Mouse (Mus musculus): Measurements from ENCODE around the gene Slc5a11. TPM values are rescaled to one million over a fixed set of nuclear protein-coding genes. Genes with fewer than 3 reads are reported as not detected.
A peak's percentile ranks its signal among the peaks of the same experiment; 100 is the strongest.

Gene Slc5a11
- polyA plus RNA-seq, 1 experiment from 2014 or later = 0.37 TPM

DNA sequence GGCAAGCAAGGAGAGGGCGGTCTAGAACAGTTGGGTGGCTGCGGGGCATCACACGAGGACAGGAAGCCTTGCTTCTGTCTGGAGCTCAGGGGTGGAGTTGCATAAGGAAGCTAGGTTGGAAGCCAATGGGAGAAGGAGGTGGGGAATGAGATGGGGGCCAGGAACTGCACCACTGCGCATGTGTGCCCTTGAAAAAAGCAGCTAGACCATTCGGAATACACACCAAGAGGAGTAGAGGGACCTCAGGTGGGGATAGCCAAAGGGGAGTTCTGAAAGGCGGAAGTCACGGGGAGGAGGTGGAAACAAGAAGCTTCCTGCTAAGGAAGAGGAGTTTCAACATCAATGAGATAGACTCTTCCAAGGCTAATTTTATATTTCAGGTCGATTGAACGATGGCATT lies 13.9 kb upstream of the Slc5a11 start:
- Histone ChIP-seq H3K4me2 (ENCODE audit: low read length) (no peak overlapping the region), H3K36me3 (ENCODE audit: control insufficient read depth, insufficient read depth, low read length) (no peaks in the 10 kb centered on the region), H3K9me3 (replicated peaks; ENCODE audit: control insufficient read depth, low read length) (no peaks in the 10 kb centered on the region), H3K27me3 (replicated peaks; ENCODE audit: control insufficient read depth, insufficient read depth, low read length) (no peaks in the 10 kb centered on the region), H3K27ac (ENCODE audit: low read depth, low read length) (no peak overlapping the region), H3K9ac (ENCODE audit: low read length) (no peak overlapping the region), H3K4me3 (ENCODE audit: low read depth, low read length) (no peak overlapping the region), H3K4me1 (ENCODE audit: control insufficient read depth, insufficient read depth, low read length) (no peaks in the 10 kb centered on the region)
- ATAC-seq = no peak
- 88% methylated on average over 9 of the region's 9 CpGs for WGBS
- no peak for DNase-seq (ENCODE audit: low spot score)

DNA sequence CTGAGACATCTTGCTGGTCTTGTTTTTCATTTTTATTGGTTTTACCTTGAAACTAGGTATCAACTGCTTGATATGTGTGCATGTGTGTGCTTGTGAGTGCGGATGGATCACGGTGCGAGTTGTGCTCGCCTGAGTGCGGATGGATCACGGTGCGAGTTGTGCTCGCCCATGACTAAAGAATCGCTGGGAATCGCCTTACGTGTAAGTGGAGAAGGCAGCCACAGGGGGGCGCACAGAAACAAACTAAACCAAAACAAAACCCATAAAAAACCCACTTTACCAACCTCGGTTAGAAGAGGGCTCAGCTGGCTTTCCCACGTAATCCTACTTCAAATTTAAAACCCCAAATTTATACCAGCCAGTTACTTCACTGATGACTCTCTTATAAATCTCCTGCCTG lies 9.3 kb upstream of the Slc5a11 start:
- no peak overlapping the region for H3K4me2 ChIP-seq (ENCODE audit: low read length)
- ATAC-seq (no peak), DNase-seq (ENCODE audit: low spot score) (peak; percentile 75)
- H3K4me1 ChIP-seq (ENCODE audit: control insufficient read depth, insufficient read depth, low read length) = no peaks in the 10 kb centered on the region
- no peaks in the 10 kb centered on the region for H3K9me3 ChIP-seq (replicated peaks; ENCODE audit: control insufficient read depth, low read length)
- H3K9ac ChIP-seq (ENCODE audit: low read length) = no peak overlapping the region
- no peak overlapping the region for H3K27ac ChIP-seq (ENCODE audit: low read depth, low read length)
- no peak overlapping the region for H3K4me3 ChIP-seq (ENCODE audit: low read depth, low read length)
- H3K36me3 ChIP-seq (ENCODE audit: control insufficient read depth, insufficient read depth, low read length) = no peaks in the 10 kb centered on the region
- H3K27me3 ChIP-seq (replicated peaks; ENCODE audit: control insufficient read depth, insufficient read depth, low read length) = no peaks in the 10 kb centered on the region
- 37% methylated on average over 14 of the region's 14 CpGs for WGBS

DNA sequence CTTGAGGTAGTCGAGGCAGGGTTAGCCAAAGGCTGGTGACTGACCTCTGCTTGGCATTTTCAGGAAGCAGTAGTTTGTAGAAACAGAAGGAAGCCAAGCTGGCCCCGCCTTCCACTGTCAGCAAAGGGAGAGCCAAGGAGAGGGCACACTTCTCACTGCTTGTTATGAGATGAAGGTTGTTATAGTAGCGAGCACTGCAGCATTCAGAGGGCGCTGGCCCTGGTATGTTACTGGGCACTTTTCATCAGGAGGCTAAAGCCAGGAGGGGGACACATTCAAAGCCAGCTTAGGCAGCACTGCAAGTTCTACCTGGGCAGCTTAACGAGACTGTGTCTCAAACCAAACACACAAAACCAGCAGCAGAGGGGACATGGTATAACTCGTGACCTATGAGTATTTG lies 7.0 kb upstream of the Slc5a11 start:
- whole genome bisulfite sequencing = 74% methylated on average over 6 of the region's 6 CpGs
- H3K27me3 ChIP-seq (replicated peaks; ENCODE audit: control insufficient read depth, insufficient read depth, low read length) = no peaks in the 10 kb centered on the region
- H3K27ac ChIP-seq (ENCODE audit: low read depth, low read length) = no peak overlapping the region
- H3K9ac ChIP-seq (ENCODE audit: low read length) = no peak overlapping the region
- DNase-seq (ENCODE audit: low spot score) = no peak
- H3K36me3 ChIP-seq (ENCODE audit: control insufficient read depth, insufficient read depth, low read length) = no peaks in the 10 kb centered on the region
- H3K9me3 ChIP-seq (replicated peaks; ENCODE audit: control insufficient read depth, low read length) = no peaks in the 10 kb centered on the region
- no peak overlapping the region for H3K4me2 ChIP-seq (ENCODE audit: low read length)
- no peak for ATAC-seq
- H3K4me1 ChIP-seq (ENCODE audit: control insufficient read depth, insufficient read depth, low read length) = no peaks in the 10 kb centered on the region
- no peak overlapping the region for H3K4me3 ChIP-seq (ENCODE audit: low read depth, low read length)

DNA sequence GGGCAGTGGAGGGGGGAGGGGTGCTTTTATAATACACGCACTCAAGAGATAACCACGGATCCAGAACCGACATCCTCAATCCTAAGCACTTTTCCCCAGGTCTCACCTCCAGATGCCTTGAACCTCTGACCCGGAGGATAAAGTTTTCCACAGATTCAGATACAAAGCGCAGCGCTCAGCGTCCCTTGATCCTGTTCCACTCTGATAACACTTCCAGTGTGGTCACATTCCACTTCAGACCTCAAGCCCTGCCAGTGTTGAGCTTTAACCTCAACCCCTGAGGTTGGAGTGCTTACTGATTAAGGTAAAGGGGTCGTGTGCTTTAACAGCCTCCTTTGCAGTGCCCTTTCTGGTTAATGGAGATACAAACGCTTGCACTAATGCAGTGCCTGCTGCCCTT lies 4.7 kb upstream of the Slc5a11 start:
- Histone ChIP-seq H3K9ac (ENCODE audit: low read length) (no peak overlapping the region), H3K4me3 (ENCODE audit: low read depth, low read length) (no peak overlapping the region), H3K27me3 (replicated peaks; ENCODE audit: control insufficient read depth, insufficient read depth, low read length) (no peaks in the 10 kb centered on the region), H3K9me3 (replicated peaks; ENCODE audit: control insufficient read depth, low read length) (no peaks in the 10 kb centered on the region), H3K36me3 (ENCODE audit: control insufficient read depth, insufficient read depth, low read length) (no peaks in the 10 kb centered on the region), H3K27ac (ENCODE audit: low read depth, low read length) (no peak overlapping the region), H3K4me2 (ENCODE audit: low read length) (no peak overlapping the region), H3K4me1 (ENCODE audit: control insufficient read depth, insufficient read depth, low read length) (no peaks in the 10 kb centered on the region)
- DNase-seq (ENCODE audit: low spot score) (no peak), ATAC-seq (no peak)
- 73% methylated on average over 9 of the region's 9 CpGs for WGBS

DNA sequence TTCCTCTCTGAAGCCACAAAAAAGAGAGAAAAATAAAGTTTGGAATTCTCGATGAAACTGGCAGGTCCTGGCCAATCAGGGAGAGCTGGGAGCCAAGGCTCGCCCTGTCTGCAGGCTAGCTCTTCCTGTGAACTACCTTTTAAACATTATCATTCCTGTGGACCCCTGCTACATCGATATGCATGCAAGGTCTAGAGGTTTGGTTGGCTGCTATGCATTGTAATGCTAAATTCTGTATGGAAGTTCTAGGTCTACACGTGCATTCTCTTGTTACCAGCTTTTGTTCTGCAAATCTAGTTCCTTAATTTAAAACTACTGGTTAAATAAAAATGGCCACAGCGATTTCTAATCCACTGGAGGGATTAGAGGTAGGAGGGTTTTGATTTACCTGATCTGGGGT lies 3.1 kb upstream of the Slc5a11 start:
- ATAC-seq = no peak
- no peaks in the 10 kb centered on the region for H3K9me3 ChIP-seq (replicated peaks; ENCODE audit: control insufficient read depth, low read length)
- DNase-seq (ENCODE audit: low spot score) = no peak
- H3K4me1 ChIP-seq (ENCODE audit: control insufficient read depth, insufficient read depth, low read length) = no peaks in the 10 kb centered on the region
- H3K27me3 ChIP-seq (replicated peaks; ENCODE audit: control insufficient read depth, insufficient read depth, low read length) = no peaks in the 10 kb centered on the region
- H3K27ac ChIP-seq (ENCODE audit: low read depth, low read length) = no peak overlapping the region
- H3K9ac ChIP-seq (ENCODE audit: low read length) = no peak overlapping the region
- H3K4me2 ChIP-seq (ENCODE audit: low read length) = no peak overlapping the region
- 44% methylated on average over 5 of the region's 5 CpGs for WGBS
- H3K4me3 ChIP-seq (ENCODE audit: low read depth, low read length) = no peak overlapping the region
- H3K36me3 ChIP-seq (ENCODE audit: control insufficient read depth, insufficient read depth, low read length) = no peaks in the 10 kb centered on the region

DNA sequence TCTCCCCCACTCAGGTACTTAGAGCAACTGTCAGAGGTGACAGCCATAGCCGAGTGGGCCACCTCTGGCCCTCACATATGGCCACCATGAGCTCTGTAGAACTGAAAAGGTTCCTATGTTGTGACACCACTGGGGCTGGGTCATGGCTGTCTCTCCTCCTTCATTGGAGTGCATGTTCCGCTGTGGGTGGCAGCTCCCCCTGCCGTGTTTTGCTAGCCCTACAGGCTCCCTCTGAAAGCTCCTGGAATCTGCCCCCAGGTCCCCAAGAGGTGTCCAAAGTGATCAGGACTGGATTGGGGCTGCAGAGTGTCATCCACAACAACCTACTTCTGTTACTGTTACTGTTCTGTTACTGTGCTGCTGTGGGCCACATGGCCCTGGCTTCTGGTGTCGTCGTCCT lies 2.3 kb upstream of the Slc5a11 start:
- WGBS = 80% methylated on average over 5 of the region's 5 CpGs
- H3K4me2 ChIP-seq (ENCODE audit: low read length) = no peak overlapping the region
- no peak for DNase-seq (ENCODE audit: low spot score)

DNA sequence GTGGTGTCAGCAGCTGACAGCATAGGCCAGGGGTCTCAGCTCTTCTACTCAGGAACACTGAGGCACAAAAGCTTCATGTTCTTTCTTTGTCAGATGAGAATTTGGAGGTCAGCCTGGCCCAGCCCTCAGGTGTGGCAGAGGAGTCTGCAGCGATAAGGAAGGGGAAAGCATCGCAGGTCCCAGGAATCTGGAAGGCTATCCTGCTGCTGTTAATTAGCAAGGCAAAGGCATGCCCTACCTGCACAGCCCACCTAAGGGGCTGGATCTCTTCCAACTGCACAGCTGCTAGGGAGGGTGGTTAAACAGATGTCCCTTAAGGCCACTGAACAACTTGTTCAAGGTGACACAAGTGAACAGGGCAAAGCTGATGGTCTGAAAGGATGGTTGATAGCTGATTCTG lies 558 bp downstream of the Slc5a11 start:
- no peaks in the 10 kb centered on the region for H3K4me1 ChIP-seq (ENCODE audit: control insufficient read depth, insufficient read depth, low read length)
- no peak overlapping the region for H3K4me2 ChIP-seq (ENCODE audit: low read length)
- no peak overlapping the region for H3K9ac ChIP-seq (ENCODE audit: low read length)
- H3K9me3 ChIP-seq (replicated peaks; ENCODE audit: control insufficient read depth, low read length) = no peaks in the 10 kb centered on the region
- WGBS = 69% methylated on average over 2 of the region's 2 CpGs
- DNase-seq (ENCODE audit: low spot score) (no peak), ATAC-seq (no peak)
- no peak overlapping the region for H3K27ac ChIP-seq (ENCODE audit: low read depth, low read length)
- no peaks in the 10 kb centered on the region for H3K36me3 ChIP-seq (ENCODE audit: control insufficient read depth, insufficient read depth, low read length)
- no peaks in the 10 kb centered on the region for H3K27me3 ChIP-seq (replicated peaks; ENCODE audit: control insufficient read depth, insufficient read depth, low read length)
- H3K4me3 ChIP-seq (ENCODE audit: low read depth, low read length) = no peak overlapping the region

More for the DNA sequence above, 2.3 kb upstream of the Slc5a11 start:
- Histone ChIP-seq H3K27me3 (replicated peaks; ENCODE audit: control insufficient read depth, insufficient read depth, low read length) (no peaks in the 10 kb centered on the region), H3K9ac (ENCODE audit: low read length) (no peak overlapping the region), H3K36me3 (ENCODE audit: control insufficient read depth, insufficient read depth, low read length) (no peaks in the 10 kb centered on the region), H3K27ac (ENCODE audit: low read depth, low read length) (no peak overlapping the region), H3K9me3 (replicated peaks; ENCODE audit: control insufficient read depth, low read length) (no peaks in the 10 kb centered on the region), H3K4me3 (ENCODE audit: low read depth, low read length) (no peak overlapping the region), H3K4me1 (ENCODE audit: control insufficient read depth, insufficient read depth, low read length) (no peaks in the 10 kb centered on the region)
- ATAC-seq = no peak

DNA sequence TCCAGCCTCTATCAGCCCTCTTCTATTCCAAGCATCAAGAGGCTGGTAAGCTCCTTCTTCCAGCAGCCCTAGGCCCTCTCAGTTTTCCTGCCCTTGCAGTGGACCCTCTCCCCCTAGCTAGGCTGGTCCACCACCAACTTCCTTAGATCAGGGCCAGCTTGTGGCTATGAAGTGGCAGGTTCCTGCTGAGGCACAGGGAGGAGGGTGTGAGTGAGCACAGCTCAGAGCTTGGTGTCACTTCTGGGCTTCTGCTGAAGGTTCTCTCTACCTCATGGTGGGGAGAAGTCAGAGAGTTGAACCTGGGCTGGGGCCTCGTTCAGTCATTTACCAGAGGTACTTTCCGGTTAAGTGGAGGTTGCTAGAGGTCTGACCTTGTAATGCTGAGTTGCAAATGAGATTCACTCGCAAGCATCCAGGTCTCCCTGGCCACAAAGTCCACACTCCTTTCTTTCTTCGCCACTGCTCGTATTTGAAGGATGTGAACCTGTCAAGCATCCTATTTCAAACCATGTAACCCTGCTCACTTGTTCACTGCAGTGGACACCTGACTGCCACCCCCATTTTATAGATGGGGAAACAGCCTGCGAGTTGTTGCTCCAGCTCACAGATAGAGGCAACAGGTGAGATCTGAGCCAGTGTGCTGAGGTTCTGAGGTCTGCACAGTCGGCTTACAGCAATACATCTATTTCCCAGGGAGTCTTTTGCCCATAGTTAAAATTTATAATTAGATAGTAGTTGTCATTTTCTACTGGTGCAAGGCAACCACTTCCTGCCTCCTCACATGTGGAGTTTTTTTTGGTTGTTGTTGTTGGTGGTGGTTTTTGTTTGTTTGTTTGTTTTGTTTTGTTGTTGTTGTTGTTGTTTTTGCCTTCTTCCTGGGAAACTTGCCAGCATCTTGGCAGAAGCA lies 3.1 kb downstream of the Slc5a11 start:
- Histone ChIP-seq H3K9ac (ENCODE audit: low read length) (no peak overlapping the region), H3K9me3 (replicated peaks; ENCODE audit: control insufficient read depth, low read length) (no peaks in the 10 kb centered on the region), H3K36me3 (ENCODE audit: control insufficient read depth, insufficient read depth, low read length) (no peaks in the 10 kb centered on the region), H3K27ac (ENCODE audit: low read depth, low read length) (no peak overlapping the region), H3K4me2 (ENCODE audit: low read length) (no peak overlapping the region), H3K4me3 (ENCODE audit: low read depth, low read length) (no peak overlapping the region), H3K4me1 (ENCODE audit: control insufficient read depth, insufficient read depth, low read length) (no peaks in the 10 kb centered on the region), H3K27me3 (replicated peaks; ENCODE audit: control insufficient read depth, insufficient read depth, low read length) (no peaks in the 10 kb centered on the region)
- WGBS = 86% methylated on average over 7 of the region's 7 CpGs
- DNase-seq (ENCODE audit: low spot score) = no peak
- no peak for ATAC-seq

DNA sequence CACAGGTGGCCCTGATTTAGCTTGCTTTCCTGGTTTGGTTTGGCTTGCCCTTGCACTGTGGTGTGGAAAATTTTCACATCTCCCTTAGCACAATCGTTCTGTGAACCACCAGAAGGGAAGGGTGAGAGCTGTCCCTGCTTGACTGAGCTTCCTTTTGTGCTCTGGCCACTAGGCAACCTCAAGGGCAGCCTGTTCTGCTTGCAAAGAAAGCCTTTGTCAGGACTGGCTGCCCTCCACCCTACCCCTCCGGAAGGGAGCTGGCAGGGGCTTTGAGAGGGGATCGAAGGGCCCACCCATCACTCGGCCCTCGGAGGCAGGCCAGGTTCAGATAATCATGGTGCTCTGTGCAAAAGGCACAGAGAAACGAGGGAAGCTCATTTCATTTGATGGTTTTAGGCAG lies 4.0 kb downstream of the Slc5a11 start:
- no peak overlapping the region for H3K9ac ChIP-seq (ENCODE audit: low read length)
- DNase-seq (ENCODE audit: low spot score) (peak; percentile 8), ATAC-seq (no peak)
- 22% methylated on average over 6 of the region's 6 CpGs for WGBS
- H3K27me3 ChIP-seq (replicated peaks; ENCODE audit: control insufficient read depth, insufficient read depth, low read length) = no peaks in the 10 kb centered on the region
- no peaks in the 10 kb centered on the region for H3K9me3 ChIP-seq (replicated peaks; ENCODE audit: control insufficient read depth, low read length)
- H3K4me1 ChIP-seq (ENCODE audit: control insufficient read depth, insufficient read depth, low read length) = no peaks in the 10 kb centered on the region
- no peak overlapping the region for H3K4me3 ChIP-seq (ENCODE audit: low read depth, low read length)
- H3K4me2 ChIP-seq (ENCODE audit: low read length) = no peak overlapping the region
- no peaks in the 10 kb centered on the region for H3K36me3 ChIP-seq (ENCODE audit: control insufficient read depth, insufficient read depth, low read length)
- no peak overlapping the region for H3K27ac ChIP-seq (ENCODE audit: low read depth, low read length)

All from forebrain, embryonic 14.5 days (tissue).